Mouse (Mus musculus) kidney, adult 2 months (tissue): ENCODE measurements at regions not wholly inside any gene's neighbourhood (a gene's known extent, or its start where the extent isn't known, plus 50 kb on each side); places are given as distances from the start of the nearest gene placed in this dataset.
A peak's percentile ranks its signal among the peaks of the same experiment; 100 is the strongest.

Experiments
- DNase-seq: peaks from one replicate; pipeline ENCODE4 v3.0.0; 2021
- H3K27ac ChIP-seq: fragments of 200-500 bp; 2 replicates; pipeline ENCODE4 v1.5.1; 2012; ENCODE audit warnings: low read depth, low read length, control low read depth, inconsistent platforms; ENCODE audit not compliant: insufficient read depth
- H3K27me3 ChIP-seq: fragments of 200-500 bp; replicated peaks from 2 replicates; pipeline ENCODE4 v1.6.1; 2012; ENCODE audit warnings: mild to moderate bottlenecking, moderate library complexity, low read length, inconsistent platforms; ENCODE audit not compliant: control insufficient read depth, insufficient read depth
- H3K36me3 ChIP-seq: fragments of 200-500 bp; 2 replicates; pipeline ENCODE4 v1.6.1; 2012; ENCODE audit warnings: mild to moderate bottlenecking, moderate library complexity, low read length, inconsistent platforms; ENCODE audit not compliant: control insufficient read depth, insufficient read depth
- H3K4me1 ChIP-seq: fragments of 200-500 bp; 2 replicates; pipeline ENCODE4 v1.6.1; 2011; ENCODE audit warnings: low read length; ENCODE audit not compliant: control insufficient read depth, insufficient read depth
- H3K4me3 ChIP-seq: fragments of 200-500 bp; 2 replicates; pipeline ENCODE4 v1.5.1; 2011; ENCODE audit warnings: mild to moderate bottlenecking, low read depth, low read length, control low read depth; ENCODE audit not compliant: insufficient read depth
- CTCF ChIP-seq: fragments of 200-500 bp; conservative IDR thresholded peaks from 2 replicates; pipeline ENCODE4 v1.5.1; 2011; ENCODE audit warnings: low read depth, mild to moderate bottlenecking, control low read depth, low read length, moderate library complexity, mixed read lengths; ENCODE audit not compliant: insufficient read depth, insufficient read length
- POLR2A ChIP-seq: fragments of 200-500 bp; IDR thresholded peaks from one replicate; pipeline ENCODE4 v1.6.1; 2011; ENCODE audit warnings: low read depth, low read length, control low read depth
- WGBS: fragments of 180-500 bp; shearing (Covaris S2); methylation state at CpG from one replicate; pipeline ENCODE4 v1.1.7; 2018; 5-methylcytosine and 5-hydroxymethylcytosine counted together

- DNase-seq: no peak
- no peaks in the 10 kb centered on the region for H3K4me1 ChIP-seq
- 78% methylated on average over 6 of the region's 6 CpGs for WGBS
- H3K36me3 ChIP-seq: no peaks in the 10 kb centered on the region
- no peak for TF ChIP-seq POLR2A
- no peak for TF ChIP-seq CTCF
- no peak overlapping the region for H3K27ac ChIP-seq
- no peaks in the 10 kb centered on the region for H3K27me3 ChIP-seq
- H3K4me3 ChIP-seq: no peak overlapping the region
These were observed 340.6 kb upstream of the Tusc1 start for GRCm38 (mm10) chr4:93675739-93676402.

DNA sequence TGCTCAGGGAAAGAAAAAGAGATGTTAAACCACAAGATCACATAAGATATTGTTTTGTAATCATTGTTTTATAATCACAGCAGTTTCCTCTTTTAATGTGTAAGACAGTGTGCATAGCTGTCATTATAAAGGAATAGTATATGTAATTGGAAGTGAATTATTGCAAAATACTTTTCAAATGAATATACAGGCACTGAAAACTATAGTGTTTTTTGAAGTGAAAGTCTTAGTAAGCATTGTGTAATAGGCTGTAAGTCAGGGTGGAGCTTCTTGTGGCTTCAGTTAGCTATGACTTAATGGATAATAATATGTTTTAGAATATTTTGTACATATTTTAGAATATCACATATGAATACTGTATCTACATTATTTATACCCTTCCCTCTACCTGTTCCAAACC lies 333.7 kb upstream of the Tusc1 start:
- Histone ChIP-seq H3K27ac (no peak overlapping the region), H3K36me3 (no peaks in the 10 kb centered on the region), H3K4me3 (no peak overlapping the region), H3K27me3 (no peaks in the 10 kb centered on the region), H3K4me1 (peaks cover 2% of the 10 kb centered on the region)
- TF ChIP-seq POLR2A (no peak), CTCF (no peak)
- DNase-seq: no peak

- Histone ChIP-seq H3K4me3 (no peak overlapping the region), H3K4me1 (peaks cover 2% of the 10 kb centered on the region; the same call in 1 of the 2 replicates), H3K27me3 (no peaks in the 10 kb centered on the region), H3K27ac (no peak overlapping the region), H3K36me3 (no peaks in the 10 kb centered on the region)
- TF ChIP-seq CTCF: no peak
- no peak for TF ChIP-seq POLR2A
- WGBS: 52% methylated on average over 1 of the region's 1 CpGs
- DNase-seq: peak; percentile 69
These were observed 329.0 kb upstream of the Tusc1 start for GRCm38 (mm10) chr4:93664293-93664692.

GRCm38 (mm10) chr4:93638207-93638606 lies 302.9 kb upstream of the Tusc1 start:
- no peak for DNase-seq
- TF ChIP-seq CTCF (no peak), POLR2A (no peak)
- no peak overlapping the region for H3K4me3 ChIP-seq
- H3K4me1 ChIP-seq: no peaks in the 10 kb centered on the region
- H3K36me3 ChIP-seq: no peaks in the 10 kb centered on the region
- no peaks in the 10 kb centered on the region for H3K27me3 ChIP-seq
- H3K27ac ChIP-seq: no peak overlapping the region
- WGBS: 97% methylated on average over 1 of the region's 1 CpGs

DNA sequence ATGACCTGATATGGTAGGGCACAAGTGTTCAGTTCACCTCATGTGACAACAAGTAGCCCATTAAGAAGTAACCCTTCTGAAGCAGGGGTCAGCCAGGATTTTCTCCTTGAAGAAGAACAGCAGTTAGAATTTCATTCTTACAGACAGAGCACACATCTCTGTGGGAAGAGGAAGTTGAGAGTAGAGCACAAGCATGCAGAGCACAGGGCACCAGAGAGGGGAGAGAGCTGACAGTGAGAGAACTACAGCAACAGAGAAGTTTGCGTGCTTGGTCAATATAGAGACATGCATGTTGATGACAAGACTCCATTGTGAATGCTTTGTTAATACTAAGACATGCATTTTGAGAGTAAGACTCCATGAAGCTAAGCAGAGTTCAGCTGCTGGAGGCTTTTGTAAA lies 263.2 kb upstream of the Tusc1 start:
- DNase-seq: no peak
- no peak for TF ChIP-seq POLR2A
- TF ChIP-seq CTCF: no peak
- no peak overlapping the region for H3K27ac ChIP-seq
- no peaks in the 10 kb centered on the region for H3K36me3 ChIP-seq
- WGBS: 98% methylated on average over 1 of the region's 1 CpGs
- H3K27me3 ChIP-seq: no peaks in the 10 kb centered on the region
- H3K4me1 ChIP-seq: no peaks in the 10 kb centered on the region
- no peak overlapping the region for H3K4me3 ChIP-seq

GRCm38 (mm10) chr4:93584328-93584727 lies 249.0 kb upstream of the Tusc1 start:
- 100% methylated on average over 1 of the region's 1 CpGs for WGBS

DNA sequence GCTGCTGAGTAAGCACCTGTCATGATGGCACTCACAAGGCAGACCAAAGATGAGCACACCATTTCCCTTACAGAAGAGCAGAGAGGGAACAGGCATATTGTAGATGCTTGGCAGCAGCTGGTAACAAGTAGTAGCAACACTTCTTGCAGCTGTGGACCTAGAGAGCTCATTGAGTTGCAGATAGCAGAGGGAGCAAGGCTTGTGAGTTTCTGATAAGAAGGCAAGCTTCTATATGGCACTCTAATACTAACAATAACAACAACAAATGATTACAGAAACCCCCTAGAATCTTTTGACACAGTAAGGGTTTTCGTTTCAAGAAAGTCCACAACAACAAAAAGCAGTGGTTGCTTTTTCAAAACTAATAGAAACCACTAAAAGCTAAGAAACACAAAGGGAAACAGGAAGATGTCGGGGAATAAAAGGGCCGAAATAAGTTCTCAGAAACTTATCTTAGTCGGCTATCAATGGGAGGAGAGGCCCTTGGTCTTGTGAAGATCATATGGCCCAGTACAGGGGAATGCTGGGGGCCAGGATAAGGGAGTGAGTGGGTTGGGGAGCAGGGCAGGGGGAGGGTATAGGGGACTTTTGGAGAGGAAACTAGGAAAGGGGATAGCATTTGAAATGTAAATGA lies 248.5 kb upstream of the Tusc1 start:
- H3K27ac ChIP-seq: no peak overlapping the region
- TF ChIP-seq CTCF (no peak), POLR2A (no peak)
- no peaks in the 10 kb centered on the region for H3K4me1 ChIP-seq
- DNase-seq: no peak
- H3K36me3 ChIP-seq: no peaks in the 10 kb centered on the region
- H3K4me3 ChIP-seq: no peak overlapping the region
- H3K27me3 ChIP-seq: no peaks in the 10 kb centered on the region; the same call in 1 of the 2 replicates
- 69% methylated on average over 4 of the region's 4 CpGs for WGBS

More at GRCm38 (mm10) chr4:93584328-93584727, 249.0 kb upstream of the Tusc1 start:
- TF ChIP-seq POLR2A (no peak), CTCF (no peak)
- no peak overlapping the region for H3K4me3 ChIP-seq
- H3K36me3 ChIP-seq: no peaks in the 10 kb centered on the region
- no peak overlapping the region for H3K27ac ChIP-seq
- no peaks in the 10 kb centered on the region for H3K4me1 ChIP-seq
- H3K27me3 ChIP-seq: no peaks in the 10 kb centered on the region; the same call in 1 of the 2 replicates
- no peak for DNase-seq
